Mouse (Mus musculus) spleen, postnatal 14 days (tissue): ENCODE measurements at regions not wholly inside any gene's neighbourhood (a gene's known extent, or its start where the extent isn't known, plus 50 kb on each side); places are given as distances from the start of the nearest gene placed in this dataset.
"Not testable (repeated sequence)": the region's sequence is repeated elsewhere in the genome, so short reads cannot be mapped to it uniquely, and the experiment has no call there.

ENCODE experiments used
- DNase-seq, 2 experiments: peaks; one replicate each; pipeline ENCODE4 v3.0.0; 2021 to 2022; ENCODE audit warnings: low spot score in 2 of 2

- no peak for DNase-seq
Observed at GRCm38 (mm10) chr15:87818566-87818965, 274.5 kb downstream of the Fam19a5 start.

GRCm38 (mm10) chr15:87842097-87842496 lies 298.0 kb downstream of the Fam19a5 start:
- no peak for DNase-seq

GRCm38 (mm10) chr15:87859069-87859468 lies 315.0 kb downstream of the Fam19a5 start:
- DNase-seq, result no peak

GRCm38 (mm10) chr15:87876286-87876899 lies 332.3 kb downstream of the Fam19a5 start:
- no peak for DNase-seq

- no peak for DNase-seq
Observed at GRCm38 (mm10) chr15:87890903-87891302, 346.8 kb downstream of the Fam19a5 start.

- not testable (repeated sequence) for DNase-seq
Observed at GRCm38 (mm10) chr15:87894866-87895265, 350.8 kb downstream of the Fam19a5 start.

- DNase-seq, result no peak
Observed at GRCm38 (mm10) chr15:87898655-87899054, 354.6 kb downstream of the Fam19a5 start.

GRCm38 (mm10) chr15:87904436-87904835 lies 360.3 kb downstream of the Fam19a5 start:
- no peak for DNase-seq

- no peak for DNase-seq
Observed at GRCm38 (mm10) chr15:87906310-87906709, 362.2 kb downstream of the Fam19a5 start.

- DNase-seq, result no peak
Observed at GRCm38 (mm10) chr15:87922091-87922490, 378.0 kb downstream of the Fam19a5 start.

- no peak for DNase-seq
Observed at GRCm38 (mm10) chr15:87922781-87923446, 378.8 kb downstream of the Fam19a5 start.

GRCm38 (mm10) chr15:87923906-87924305 lies 379.8 kb downstream of the Fam19a5 start:
- DNase-seq, result no peak

GRCm38 (mm10) chr15:87936041-87936440 lies 391.9 kb downstream of the Fam19a5 start:
- no peak for DNase-seq

GRCm38 (mm10) chr15:87940837-87941236 lies 396.7 kb downstream of the Fam19a5 start:
- DNase-seq, result no peak

GRCm38 (mm10) chr15:87952531-87952930 lies 408.4 kb downstream of the Fam19a5 start:
- no peak for DNase-seq

- DNase-seq, result no peak
Observed at GRCm38 (mm10) chr15:87955685-87956256, 411.7 kb downstream of the Fam19a5 start.

- no peak for DNase-seq
Observed at GRCm38 (mm10) chr15:87958866-87959265, 414.8 kb downstream of the Fam19a5 start.

- DNase-seq, result no peak
Observed at GRCm38 (mm10) chr15:87972641-87973040, 428.5 kb downstream of the Fam19a5 start.

- DNase-seq, result no peak
Observed at GRCm38 (mm10) chr15:87987322-87987985, 443.4 kb downstream of the Fam19a5 start.

GRCm38 (mm10) chr15:87994546-87994945 lies 450.4 kb downstream of the Fam19a5 start:
- DNase-seq, result no peak

- DNase-seq, result no peak
Observed at GRCm38 (mm10) chr15:88017076-88017475, 473.0 kb downstream of the Fam19a5 start.

- no peak for DNase-seq
Observed at GRCm38 (mm10) chr15:88032751-88033150, 488.7 kb downstream of the Fam19a5 start.

GRCm38 (mm10) chr15:88033725-88034124 lies 489.6 kb downstream of the Fam19a5 start:
- no peak for DNase-seq
